27 mouse cellular contexts compared by ENCODE assay signal in the genomic region with DNA sequence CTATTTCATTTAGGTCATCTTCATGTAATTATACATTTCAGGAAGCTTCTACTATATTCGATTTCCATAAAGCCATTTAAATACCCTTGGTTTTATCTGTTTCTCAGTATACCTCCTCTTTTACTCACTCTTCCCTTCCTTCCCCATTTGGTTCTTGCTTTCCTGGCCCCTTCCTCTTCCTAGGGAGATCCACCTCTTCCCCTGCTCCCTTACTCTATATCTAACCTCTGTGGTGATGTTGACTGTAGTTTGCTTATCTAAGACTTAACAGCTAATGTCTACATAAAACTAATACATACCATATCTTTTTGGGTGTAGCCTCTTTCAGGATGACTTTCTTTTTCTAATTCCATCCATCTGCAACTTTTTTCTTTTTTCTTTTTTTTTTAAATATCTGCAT.
"Had no signal": no experiment of that assay in that cellular context is flagged by ENCODE, and none has a peak within 500 bp of the region (broad histone marks: within the 10 kb centered on the region; RNA-seq: fewer than 3 reads in every experiment).

No protein-coding gene starts in this region.

- DNase-seq: cerebellum, adult 9-11 months; cerebellum, postnatal 10 days; cerebellum, postnatal 14 days; cerebellum, postnatal 25 days; cerebellum, postnatal 36 days; embryo, embryonic 11 days; forebrain, postnatal 0 days; gastrocnemius, adult 2 months; gastrocnemius, postnatal 10 days; gastrocnemius, postnatal 14 days; gastrocnemius, postnatal 25 days; gastrocnemius, postnatal 36 days; heart, adult 11 months; heart, adult 18-20 months; heart, adult 2 months had no signal

- H3K4me1 ChIP-seq: embryonic facial prominence, embryonic 10.5 days; embryonic facial prominence, embryonic 12.5 days; embryonic facial prominence, embryonic 13.5 days; embryonic facial prominence, embryonic 15.5 days; forebrain, embryonic 10.5 days; forebrain, embryonic 12.5 days; forebrain, embryonic 13.5 days; forebrain, embryonic 15.5 days; heart, embryonic 10.5 days had no signal

- H3K36me3 ChIP-seq: embryonic facial prominence, embryonic 10.5 days; embryonic facial prominence, embryonic 12.5 days; embryonic facial prominence, embryonic 13.5 days; embryonic facial prominence, embryonic 15.5 days; forebrain, embryonic 10.5 days; forebrain, embryonic 12.5 days; forebrain, embryonic 15.5 days; heart, embryonic 10.5 days had no signal

- H3K4me2 ChIP-seq: embryonic facial prominence, embryonic 12.5 days; embryonic facial prominence, embryonic 13.5 days; embryonic facial prominence, embryonic 15.5 days; forebrain, embryonic 12.5 days; forebrain, embryonic 13.5 days; forebrain, embryonic 15.5 days had no signal

- H3K27me3 ChIP-seq: embryonic facial prominence, embryonic 12.5 days; embryonic facial prominence, embryonic 13.5 days; embryonic facial prominence, embryonic 15.5 days; forebrain, embryonic 12.5 days; forebrain, embryonic 13.5 days; forebrain, embryonic 15.5 days had no signal

- H3K27ac ChIP-seq: embryonic facial prominence, embryonic 10.5 days; embryonic facial prominence, embryonic 12.5 days; embryonic facial prominence, embryonic 13.5 days; embryonic facial prominence, embryonic 15.5 days; forebrain, embryonic 10.5 days; forebrain, embryonic 12.5 days; forebrain, embryonic 13.5 days; forebrain, embryonic 15.5 days; gastrocnemius, adult 2 months; heart, adult 2 months; heart, embryonic 10.5 days had no signal

- H3K9me3 ChIP-seq: embryonic facial prominence, embryonic 10.5 days; embryonic facial prominence, embryonic 12.5 days; embryonic facial prominence, embryonic 13.5 days; embryonic facial prominence, embryonic 15.5 days; forebrain, embryonic 10.5 days; forebrain, embryonic 12.5 days; forebrain, embryonic 13.5 days; forebrain, embryonic 15.5 days; heart, embryonic 10.5 days had no signal

- H3K4me3 ChIP-seq: embryonic facial prominence, embryonic 10.5 days; embryonic facial prominence, embryonic 12.5 days; embryonic facial prominence, embryonic 13.5 days; embryonic facial prominence, embryonic 15.5 days; erythroblast, embryonic 14.5 days; forebrain, embryonic 10.5 days; forebrain, embryonic 12.5 days; forebrain, embryonic 13.5 days; forebrain, embryonic 15.5 days; gastrocnemius, adult 2 months; heart, adult 2 months; heart, embryonic 10.5 days had no signal

- H3K9ac ChIP-seq: embryonic facial prominence, embryonic 12.5 days; embryonic facial prominence, embryonic 13.5 days; embryonic facial prominence, embryonic 15.5 days; forebrain, embryonic 12.5 days; forebrain, embryonic 13.5 days; forebrain, embryonic 15.5 days; forebrain, postnatal 0 days had no signal

- ATAC-seq: forebrain, embryonic 13.5 days; forebrain, embryonic 14.5 days; forebrain, embryonic 15.5 days; forebrain, embryonic 16.5 days; forebrain, postnatal 0 days had no signal
